19 mouse cellular contexts compared by ENCODE assay signal in the genomic region with DNA sequence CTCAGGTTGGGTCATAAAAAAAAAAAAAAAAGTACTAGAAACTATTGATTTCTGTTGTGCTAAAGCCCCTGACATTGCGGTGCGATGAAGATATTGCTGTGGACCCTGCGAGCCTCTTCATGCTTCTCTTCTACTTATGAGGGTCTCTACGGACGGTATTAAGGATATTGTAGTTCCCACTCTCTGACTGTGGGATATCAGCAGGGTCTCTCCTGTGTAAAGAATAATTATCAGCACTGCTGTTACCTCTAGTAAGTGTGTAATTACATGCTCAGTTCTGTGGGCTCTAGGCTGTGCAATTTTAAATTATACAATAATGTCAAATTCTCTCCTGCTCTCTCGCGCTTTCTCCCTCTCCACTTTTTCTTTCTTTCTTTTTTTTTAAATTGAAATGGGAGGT.
DNase-seq lines count a peak whose midpoint lies in the region; ATAC-seq lines count a peak whose summit lies in the region.
"Had no signal": no experiment of that assay in that cellular context is flagged by ENCODE, and none has a peak within 500 bp of the region (broad histone marks: within the 10 kb centered on the region; RNA-seq: fewer than 3 reads in every experiment).

No protein-coding gene starts in this region.

- H3K4me1 ChIP-seq in midbrain, embryonic 11.5 days (ENCODE audit: control insufficient read depth, insufficient read depth, low read length) = peaks cover 3% of the 10 kb centered on the region
- peaks cover 9% of the 10 kb centered on the region for H3K4me1 ChIP-seq in midbrain, embryonic 10.5 days
- peaks cover 8% of the 10 kb centered on the region for H3K4me1 ChIP-seq in hindbrain, embryonic 16.5 days (ENCODE audit: control insufficient read depth, insufficient read depth, low read depth, low read length)
- H3K4me1 ChIP-seq in midbrain, embryonic 14.5 days (ENCODE audit: control insufficient read depth, insufficient read depth, low read length) = 0 out of 2 replicates have a peak, but pooled peaks cover 8% of the 10 kb centered on the region
- H3K4me1 ChIP-seq in neural tube, embryonic 15.5 days = peaks cover 17% of the 10 kb centered on the region
- H3K4me1 ChIP-seq: embryonic facial prominence, embryonic 12.5 days; heart, embryonic 15.5 days had no signal

- peak; percentile 71 for DNase-seq in midbrain, embryonic 11.5 days (ENCODE audit: low spot score, missing footprints)
- DNase-seq in midbrain, embryonic 10.5 days (ENCODE audit: low spot score) = no peak
- DNase-seq in midbrain, embryonic 14.5 days = peak; percentile 23
- no peak for DNase-seq in adrenal gland, adult 8-10 months
- no peak for DNase-seq in cerebellum, adult 18-20 months
- DNase-seq: adrenal gland, adult 2 months; adrenal gland, postnatal 36 days; cerebellum, adult 11 months; cerebellum, adult 9-10 months; cerebellum, postnatal 25 days; gastrocnemius, postnatal 10 days; heart, adult 18-20 months; heart, postnatal 14 days had no signal

- H3K36me3 ChIP-seq in midbrain, embryonic 11.5 days (ENCODE audit: control insufficient read depth, insufficient read depth, low read length) = no peaks in the 10 kb centered on the region
- H3K36me3 ChIP-seq in midbrain, embryonic 10.5 days = no peaks in the 10 kb centered on the region
- H3K36me3 ChIP-seq in hindbrain, embryonic 16.5 days (ENCODE audit: control insufficient read depth, insufficient read depth, low read length) = no peaks in the 10 kb centered on the region
- H3K36me3 ChIP-seq in midbrain, embryonic 14.5 days (ENCODE audit: control insufficient read depth, insufficient read depth, low read length) = no peaks in the 10 kb centered on the region
- H3K36me3 ChIP-seq in neural tube, embryonic 15.5 days = no peaks in the 10 kb centered on the region
- H3K36me3 ChIP-seq: embryonic facial prominence, embryonic 12.5 days; forebrain, embryonic 15.5 days; heart, embryonic 15.5 days had no signal

- WGBS in midbrain, embryonic 11.5 days = 90% methylated on average over 7 of the region's 7 CpGs
- 95% methylated on average over 7 of the region's 7 CpGs for WGBS in midbrain, embryonic 10.5 days
- 66% methylated on average over 7 of the region's 7 CpGs for WGBS in hindbrain, embryonic 16.5 days
- WGBS in midbrain, embryonic 14.5 days = 56% methylated on average over 7 of the region's 7 CpGs
- WGBS in neural tube, embryonic 15.5 days = 59% methylated on average over 7 of the region's 7 CpGs

- H3K4me3 ChIP-seq in midbrain, embryonic 11.5 days (ENCODE audit: low read depth, low read length) = no peak overlapping the region
- H3K4me3 ChIP-seq in midbrain, embryonic 10.5 days = no peak overlapping the region
- H3K4me3 ChIP-seq in hindbrain, embryonic 16.5 days (ENCODE audit: low read length) = no peak overlapping the region
- no peak overlapping the region for H3K4me3 ChIP-seq in midbrain, embryonic 14.5 days (replicated peaks; ENCODE audit: low read depth, low read length)
- H3K4me3 ChIP-seq in neural tube, embryonic 15.5 days (replicated peaks) = no peak overlapping the region
- H3K4me3 ChIP-seq: embryonic facial prominence, embryonic 12.5 days; forebrain, embryonic 15.5 days; heart, embryonic 15.5 days had no signal

- H3K9me3 ChIP-seq in midbrain, embryonic 11.5 days (ENCODE audit: control insufficient read depth, low read length) = no peaks in the 10 kb centered on the region
- no peaks in the 10 kb centered on the region for H3K9me3 ChIP-seq in midbrain, embryonic 10.5 days (replicated peaks)
- H3K9me3 ChIP-seq in hindbrain, embryonic 16.5 days (ENCODE audit: control insufficient read depth, low read length) = no peaks in the 10 kb centered on the region
- H3K9me3 ChIP-seq in midbrain, embryonic 14.5 days (ENCODE audit: control insufficient read depth, low read length) = no peaks in the 10 kb centered on the region
- H3K9me3 ChIP-seq in neural tube, embryonic 15.5 days (replicated peaks) = no peaks in the 10 kb centered on the region
- H3K9me3 ChIP-seq: embryonic facial prominence, embryonic 12.5 days; forebrain, embryonic 15.5 days; heart, embryonic 15.5 days had no signal

- H3K27me3 ChIP-seq in midbrain, embryonic 11.5 days (ENCODE audit: control insufficient read depth, insufficient read depth, low read length) = no peaks in the 10 kb centered on the region
- no peaks in the 10 kb centered on the region for H3K27me3 ChIP-seq in midbrain, embryonic 10.5 days (ENCODE audit: low read depth, poor library complexity, severe bottlenecking)
- H3K27me3 ChIP-seq in hindbrain, embryonic 16.5 days (replicated peaks; ENCODE audit: control insufficient read depth, insufficient read depth, low read length) = no peaks in the 10 kb centered on the region
- H3K27me3 ChIP-seq in midbrain, embryonic 14.5 days (ENCODE audit: control insufficient read depth, insufficient read depth, low read length) = 0 out of 2 replicates have a peak, but pooled peaks cover 2% of the 10 kb centered on the region
- H3K27me3 ChIP-seq in neural tube, embryonic 15.5 days (replicated peaks) = no peaks in the 10 kb centered on the region
- H3K27me3 ChIP-seq: embryonic facial prominence, embryonic 12.5 days; forebrain, embryonic 15.5 days; heart, embryonic 15.5 days had no signal

- no peak overlapping the region for H3K9ac ChIP-seq in midbrain, embryonic 11.5 days (ENCODE audit: low read length)
- H3K9ac ChIP-seq in hindbrain, embryonic 16.5 days (ENCODE audit: low read depth, low read length) = no peak overlapping the region
- H3K9ac ChIP-seq in midbrain, embryonic 14.5 days (replicated peaks; ENCODE audit: low read length) = no peak overlapping the region
- no peak overlapping the region for H3K9ac ChIP-seq in neural tube, embryonic 15.5 days (replicated peaks)
- H3K9ac ChIP-seq: embryonic facial prominence, embryonic 12.5 days; forebrain, embryonic 15.5 days; heart, embryonic 15.5 days had no signal

- no peak for ATAC-seq in midbrain, embryonic 11.5 days (ENCODE audit: low FRiP score)
- ATAC-seq in hindbrain, embryonic 16.5 days = peak; percentile 91
- ATAC-seq in midbrain, embryonic 14.5 days (ENCODE audit: low FRiP score, low TSS enrichment) = peak; percentile 17; the same call in 1 of the 2 replicates
- peak; percentile 84; the same call in 1 of the 2 replicates for ATAC-seq in neural tube, embryonic 15.5 days (ENCODE audit: low FRiP score)
- ATAC-seq: forebrain, embryonic 15.5 days had no signal

- no peak overlapping the region for H3K27ac ChIP-seq in midbrain, embryonic 11.5 days (ENCODE audit: low read depth, low read length)
- H3K27ac ChIP-seq in midbrain, embryonic 10.5 days (replicated peaks) = no peak overlapping the region
- H3K27ac ChIP-seq in hindbrain, embryonic 16.5 days (ENCODE audit: low read depth, low read length) = no peak overlapping the region
- no peak overlapping the region for H3K27ac ChIP-seq in midbrain, embryonic 14.5 days (replicated peaks; ENCODE audit: low read depth, low read length)
- H3K27ac ChIP-seq in neural tube, embryonic 15.5 days (replicated peaks) = 0 out of 2 replicates have a peak overlapping the region, but pooled peaks have one; percentile 25
- H3K27ac ChIP-seq: embryonic facial prominence, embryonic 12.5 days; forebrain, embryonic 15.5 days; heart, embryonic 15.5 days had no signal

- no peak overlapping the region for H3K4me2 ChIP-seq in midbrain, embryonic 11.5 days
- no peak overlapping the region for H3K4me2 ChIP-seq in hindbrain, embryonic 16.5 days (ENCODE audit: low read length)
- no peak overlapping the region for H3K4me2 ChIP-seq in midbrain, embryonic 14.5 days (ENCODE audit: low read length)
- H3K4me2 ChIP-seq in neural tube, embryonic 15.5 days = no peak overlapping the region
- H3K4me2 ChIP-seq: embryonic facial prominence, embryonic 12.5 days; forebrain, embryonic 15.5 days; heart, embryonic 11.5 days; heart, embryonic 15.5 days had no signal

Comparison
In these comparisons a context has a peak if more than half of its experiments do, and no peak if none do; other contexts are left out.
1. DNase-seq: peak in midbrain, embryonic 11.5 days (single experiment) and midbrain, embryonic 14.5 days (single experiment); none in midbrain, embryonic 10.5 days (single experiment), adrenal gland, adult 8-10 months (single experiment) and cerebellum, adult 18-20 months (0 of 2).